Mouse (Mus musculus): ENCODE results near the gene Gm28053. TPM values are rescaled to one million over a fixed set of nuclear protein-coding genes. Genes with fewer than 3 reads are reported as not detected.
"Not testable (repeated sequence)": the region's sequence is repeated elsewhere in the genome, so short reads cannot be mapped to it uniquely, and the experiment has no call there.

The Gm28053 gene
- polyA plus RNA-seq, 1 experiment from 2014 or later = not detected

GRCm38 (mm10) chr6:48679701-48680100 is 38.7 kb upstream of the Gm28053 start:
- Histone ChIP-seq H3K9ac (replicated peaks; ENCODE audit: low read depth, low read length) (no peak overlapping the region), H3K27me3 (ENCODE audit: control insufficient read depth, insufficient read depth, low read length) (no peaks in the 10 kb centered on the region), H3K4me3 (ENCODE audit: low read depth, low read length) (no peak overlapping the region), H3K27ac (ENCODE audit: low read depth, low read length) (no peak overlapping the region), H3K9me3 (ENCODE audit: control insufficient read depth, low read length) (no peaks in the 10 kb centered on the region), H3K4me2 (ENCODE audit: low read depth, low read length) (no peak overlapping the region), H3K4me1 (ENCODE audit: control insufficient read depth, insufficient read depth, low read length) (no peaks in the 10 kb centered on the region), H3K36me3 (ENCODE audit: control insufficient read depth, insufficient read depth, low read length) (no peaks in the 10 kb centered on the region)
- no peak for ATAC-seq (ENCODE audit: low read depth)
- 81% methylated on average over 6 of the region's 6 CpGs for WGBS

DNA sequence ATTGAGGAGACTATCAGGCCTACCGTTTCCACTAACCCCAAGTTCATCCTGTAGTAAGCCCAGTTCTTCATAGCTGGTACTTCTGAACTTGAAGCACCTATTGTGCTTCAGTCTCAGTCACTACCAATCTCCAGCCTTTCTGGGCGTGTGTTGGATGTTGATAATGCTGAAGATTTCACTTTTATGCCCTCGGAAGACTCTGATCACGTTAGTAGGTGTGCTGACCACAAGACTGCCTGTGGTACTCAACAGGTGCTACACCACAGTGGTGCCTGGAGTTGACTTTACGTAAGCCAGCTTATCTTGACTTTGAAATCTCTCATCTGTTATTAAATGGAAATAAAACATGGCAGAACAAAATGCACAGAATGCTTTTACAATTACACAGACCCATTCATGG is 38.0 kb upstream of the Gm28053 start:
- Histone ChIP-seq H3K27me3 (ENCODE audit: control insufficient read depth, insufficient read depth, low read length) (no peaks in the 10 kb centered on the region), H3K27ac (ENCODE audit: low read depth, low read length) (no peak overlapping the region), H3K4me2 (ENCODE audit: low read depth, low read length) (no peak overlapping the region), H3K4me1 (ENCODE audit: control insufficient read depth, insufficient read depth, low read length) (no peaks in the 10 kb centered on the region), H3K4me3 (ENCODE audit: low read depth, low read length) (no peak overlapping the region), H3K9me3 (ENCODE audit: control insufficient read depth, low read length) (no peaks in the 10 kb centered on the region), H3K9ac (replicated peaks; ENCODE audit: low read depth, low read length) (no peak overlapping the region), H3K36me3 (ENCODE audit: control insufficient read depth, insufficient read depth, low read length) (no peaks in the 10 kb centered on the region)
- 87% methylated on average over 5 of the region's 5 CpGs for WGBS
- no peak for ATAC-seq (ENCODE audit: low read depth)

GRCm38 (mm10) chr6:48681472-48682090 is 36.8 kb upstream of the Gm28053 start:
- Histone ChIP-seq H3K9ac (replicated peaks; ENCODE audit: low read depth, low read length) (no peak overlapping the region), H3K4me2 (ENCODE audit: low read depth, low read length) (no peak overlapping the region), H3K4me1 (ENCODE audit: control insufficient read depth, insufficient read depth, low read length) (no peaks in the 10 kb centered on the region), H3K9me3 (ENCODE audit: control insufficient read depth, low read length) (no peaks in the 10 kb centered on the region), H3K27me3 (ENCODE audit: control insufficient read depth, insufficient read depth, low read length) (no peaks in the 10 kb centered on the region), H3K36me3 (ENCODE audit: control insufficient read depth, insufficient read depth, low read length) (no peaks in the 10 kb centered on the region), H3K4me3 (ENCODE audit: low read depth, low read length) (no peak overlapping the region), H3K27ac (ENCODE audit: low read depth, low read length) (no peak overlapping the region)
- 88% methylated on average over 3 of the region's 3 CpGs for WGBS
- ATAC-seq (ENCODE audit: low read depth) = no peak

DNA sequence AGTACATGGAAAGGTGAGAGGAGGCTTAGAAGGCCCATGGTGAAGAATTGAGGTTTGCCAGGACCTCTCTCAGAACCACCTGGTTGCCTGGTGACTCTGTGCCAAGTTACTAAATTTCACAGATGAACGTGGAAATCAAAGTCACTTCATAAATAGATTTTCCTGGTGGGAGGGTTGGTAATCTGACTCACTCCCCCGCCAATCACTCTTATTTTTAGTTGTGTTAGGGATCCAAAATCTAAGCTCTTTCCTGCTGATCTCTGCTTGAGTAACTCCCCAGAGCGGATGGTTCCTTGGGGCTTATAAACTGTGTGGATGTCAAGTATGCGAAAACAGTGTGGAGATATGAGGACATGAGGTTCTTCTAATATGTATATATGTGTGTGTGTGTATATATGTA is 36.1 kb upstream of the Gm28053 start:
- no peak overlapping the region for H3K4me2 ChIP-seq (ENCODE audit: low read depth, low read length)
- H3K9ac ChIP-seq (replicated peaks; ENCODE audit: low read depth, low read length) = no peak overlapping the region
- ATAC-seq (ENCODE audit: low read depth) = no peak
- H3K27me3 ChIP-seq (ENCODE audit: control insufficient read depth, insufficient read depth, low read length) = no peaks in the 10 kb centered on the region
- WGBS = 89% methylated on average over 4 of the region's 4 CpGs
- no peak overlapping the region for H3K4me3 ChIP-seq (ENCODE audit: low read depth, low read length)
- no peaks in the 10 kb centered on the region for H3K4me1 ChIP-seq (ENCODE audit: control insufficient read depth, insufficient read depth, low read length)
- no peaks in the 10 kb centered on the region for H3K36me3 ChIP-seq (ENCODE audit: control insufficient read depth, insufficient read depth, low read length)
- H3K27ac ChIP-seq (ENCODE audit: low read depth, low read length) = no peak overlapping the region
- H3K9me3 ChIP-seq (ENCODE audit: control insufficient read depth, low read length) = no peaks in the 10 kb centered on the region

GRCm38 (mm10) chr6:48683263-48683821 is 35.1 kb upstream of the Gm28053 start:
- not testable (repeated sequence) for H3K9ac ChIP-seq (replicated peaks; ENCODE audit: low read depth, low read length); H3K27me3 ChIP-seq (ENCODE audit: control insufficient read depth, insufficient read depth, low read length); ATAC-seq (ENCODE audit: low read depth); H3K36me3 ChIP-seq (ENCODE audit: control insufficient read depth, insufficient read depth, low read length); H3K27ac ChIP-seq (ENCODE audit: low read depth, low read length); H3K4me3 ChIP-seq (ENCODE audit: low read depth, low read length); H3K9me3 ChIP-seq (ENCODE audit: control insufficient read depth, low read length); H3K4me2 ChIP-seq (ENCODE audit: low read depth, low read length); H3K4me1 ChIP-seq (ENCODE audit: control insufficient read depth, insufficient read depth, low read length)
- WGBS = 98% methylated on average over 3 of the region's 4 CpGs

- WGBS = 80% methylated on average over 5 of the region's 5 CpGs
- Histone ChIP-seq H3K4me2 (ENCODE audit: low read depth, low read length) (no peak within 1 kb of the TSS), H3K9ac (replicated peaks; ENCODE audit: low read depth, low read length) (no peak within 1 kb of the TSS), H3K4me3 (ENCODE audit: low read depth, low read length) (no peak within 1 kb of the TSS), H3K4me1 (ENCODE audit: control insufficient read depth, insufficient read depth, low read length) (no peaks in the 10 kb centered on the region), H3K27me3 (ENCODE audit: control insufficient read depth, insufficient read depth, low read length) (no peaks in the 10 kb centered on the region), H3K27ac (ENCODE audit: low read depth, low read length) (no peak within 1 kb of the TSS), H3K9me3 (ENCODE audit: control insufficient read depth, low read length) (no peaks in the 10 kb centered on the region), H3K36me3 (ENCODE audit: control insufficient read depth, insufficient read depth, low read length) (no peaks in the 10 kb centered on the region)
- no peak for ATAC-seq (ENCODE audit: low read depth)
Observed at GRCm38 (mm10) chr6:48684319-48684718, 34.1 kb upstream of the Gm28053 start, which contains the start of gene Gimap4. Gene Gimap4 (plus strand): TSS chr6:48684549.

DNA sequence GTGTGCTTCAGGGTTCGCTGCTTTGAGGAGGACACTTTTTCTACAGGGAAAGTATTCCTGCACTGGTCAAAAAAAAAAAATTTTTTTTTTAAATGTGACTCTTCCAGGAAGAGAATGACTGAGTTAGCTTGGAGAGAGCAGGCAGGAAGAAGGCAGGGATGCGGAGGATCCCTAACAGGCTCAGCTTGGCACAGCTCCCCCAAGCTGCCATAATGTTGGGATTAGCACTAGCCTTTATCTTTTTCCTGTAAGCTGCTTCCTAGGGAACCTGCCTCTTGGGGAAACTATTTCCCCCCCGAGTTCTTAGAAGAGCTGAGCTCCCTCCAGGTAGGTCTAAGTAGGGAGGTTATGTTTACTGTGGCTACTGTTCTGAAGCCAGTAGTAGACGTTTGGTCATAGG is 33.6 kb upstream of the Gm28053 start:
- no peak overlapping the region for H3K4me3 ChIP-seq (ENCODE audit: low read depth, low read length)
- H3K36me3 ChIP-seq (ENCODE audit: control insufficient read depth, insufficient read depth, low read length) = no peaks in the 10 kb centered on the region
- no peak overlapping the region for H3K9ac ChIP-seq (replicated peaks; ENCODE audit: low read depth, low read length)
- H3K4me2 ChIP-seq (ENCODE audit: low read depth, low read length) = no peak overlapping the region
- 63% methylated on average over 4 of the region's 4 CpGs for WGBS
- H3K9me3 ChIP-seq (ENCODE audit: control insufficient read depth, low read length) = no peaks in the 10 kb centered on the region
- no peaks in the 10 kb centered on the region for H3K27me3 ChIP-seq (ENCODE audit: control insufficient read depth, insufficient read depth, low read length)
- no peaks in the 10 kb centered on the region for H3K4me1 ChIP-seq (ENCODE audit: control insufficient read depth, insufficient read depth, low read length)
- no peak overlapping the region for H3K27ac ChIP-seq (ENCODE audit: low read depth, low read length)
- ATAC-seq (ENCODE audit: low read depth) = no peak

- Histone ChIP-seq H3K9me3 (ENCODE audit: control insufficient read depth, low read length) (no peaks in the 10 kb centered on the region), H3K27ac (ENCODE audit: low read depth, low read length) (no peak overlapping the region), H3K27me3 (ENCODE audit: control insufficient read depth, insufficient read depth, low read length) (no peaks in the 10 kb centered on the region), H3K4me3 (ENCODE audit: low read depth, low read length) (no peak overlapping the region), H3K4me1 (ENCODE audit: control insufficient read depth, insufficient read depth, low read length) (no peaks in the 10 kb centered on the region), H3K9ac (replicated peaks; ENCODE audit: low read depth, low read length) (no peak overlapping the region), H3K4me2 (ENCODE audit: low read depth, low read length) (no peak overlapping the region), H3K36me3 (ENCODE audit: control insufficient read depth, insufficient read depth, low read length) (no peaks in the 10 kb centered on the region)
- WGBS = 89% methylated on average over 2 of the region's 2 CpGs
- no peak for ATAC-seq (ENCODE audit: low read depth)
Observed at GRCm38 (mm10) chr6:48685251-48685650, 33.2 kb upstream of the Gm28053 start.

DNA sequence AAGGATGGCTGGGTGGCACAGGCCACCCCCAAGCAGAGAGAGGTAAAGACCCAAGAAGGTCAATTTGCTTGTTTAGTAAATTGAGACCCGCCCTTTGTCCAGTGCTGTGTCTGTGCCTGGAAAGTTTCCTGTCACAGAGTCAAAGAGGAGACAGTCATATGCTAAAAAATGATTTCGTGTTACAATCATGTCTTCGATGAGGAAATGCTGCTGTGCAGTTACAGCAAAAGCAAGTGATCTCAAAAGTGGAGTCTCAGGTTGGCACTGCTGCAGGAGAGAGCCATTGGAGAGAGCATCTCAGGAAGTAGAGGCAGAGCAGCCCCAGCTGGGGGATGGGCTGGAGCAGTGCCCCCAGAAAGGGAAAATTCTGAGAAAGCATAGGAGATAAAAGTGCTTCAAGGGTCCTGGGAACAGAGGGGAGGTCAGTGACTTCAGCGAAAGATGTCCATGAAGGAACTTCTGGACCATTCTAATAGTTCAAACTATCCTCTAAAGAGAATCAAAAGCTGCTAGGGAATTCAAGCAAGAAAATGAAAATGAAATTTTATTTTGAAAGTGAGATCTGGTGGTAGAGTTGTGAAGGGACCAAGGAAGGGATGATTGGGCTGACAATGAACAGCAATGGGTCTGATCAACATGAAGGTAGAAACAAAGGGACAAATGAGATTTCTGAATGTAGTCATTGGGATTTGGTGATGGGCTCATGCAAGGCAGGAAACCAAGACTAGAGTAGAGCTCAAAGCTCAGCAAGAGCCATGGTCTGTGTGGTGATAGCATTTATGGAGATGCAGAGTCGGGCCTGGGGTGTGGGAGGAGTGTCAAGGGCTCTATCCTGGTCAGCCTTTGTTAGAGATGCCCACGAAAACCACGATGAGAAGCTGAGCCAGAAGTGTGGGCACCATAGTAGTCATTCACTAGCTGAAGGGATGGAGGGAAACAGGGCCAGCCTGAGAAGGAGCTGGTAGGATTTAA is 32.4 kb upstream of the Gm28053 start:
- no peak overlapping the region for H3K27ac ChIP-seq (ENCODE audit: low read depth, low read length)
- no peak overlapping the region for H3K4me3 ChIP-seq (ENCODE audit: low read depth, low read length)
- WGBS = 86% methylated on average over 7 of the region's 7 CpGs
- no peaks in the 10 kb centered on the region for H3K9me3 ChIP-seq (ENCODE audit: control insufficient read depth, low read length)
- H3K9ac ChIP-seq (replicated peaks; ENCODE audit: low read depth, low read length) = no peak overlapping the region
- H3K36me3 ChIP-seq (ENCODE audit: control insufficient read depth, insufficient read depth, low read length) = no peaks in the 10 kb centered on the region
- no peaks in the 10 kb centered on the region for H3K4me1 ChIP-seq (ENCODE audit: control insufficient read depth, insufficient read depth, low read length)
- ATAC-seq (ENCODE audit: low read depth) = no peak
- H3K4me2 ChIP-seq (ENCODE audit: low read depth, low read length) = no peak overlapping the region
- H3K27me3 ChIP-seq (ENCODE audit: control insufficient read depth, insufficient read depth, low read length) = no peaks in the 10 kb centered on the region
